Comparison of ENCODE assay signal across 33 mouse cellular contexts in the genomic region with DNA sequence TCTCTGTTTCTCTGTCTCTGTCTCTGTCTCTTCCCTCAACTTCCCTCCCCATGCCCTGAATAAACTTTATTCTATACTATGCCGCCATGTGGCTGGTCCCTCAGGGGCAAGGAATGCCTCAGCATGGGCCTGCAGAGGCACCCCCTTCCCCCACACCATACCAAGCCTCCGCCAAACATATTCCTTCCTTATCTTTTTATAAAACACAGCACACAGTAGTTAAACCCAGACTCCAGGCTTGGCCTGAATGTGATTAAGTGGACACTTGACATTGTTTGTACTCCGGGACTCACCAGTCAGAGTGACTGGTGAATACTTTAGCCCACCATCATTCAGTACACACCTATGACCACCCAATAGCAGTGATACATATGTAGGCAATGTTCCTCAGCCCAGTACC.
"Had no signal": no experiment of that assay in that cellular context is flagged by ENCODE, and none has a peak within 500 bp of the region (broad histone marks: within the 10 kb centered on the region; RNA-seq: fewer than 3 reads in every experiment).

No protein-coding gene starts in this region.

- DNase-seq: left cerebral cortex, postnatal 4 days; liver; liver, embryonic 13.5 days; liver, postnatal 0 days; lung, adult 18-20 months; lung, adult 2 months; lung, embryonic 14.5 days; lung, postnatal 10 days; lung, postnatal 14 days; lung, postnatal 36 days; lung, postnatal 4 days; midbrain, embryonic 14.5 days had no signal

- H3K9me3 ChIP-seq: limb, embryonic 10.5 days; limb, embryonic 12.5 days; limb, embryonic 13.5 days; limb, embryonic 15.5 days; liver, embryonic 12.5 days; liver, embryonic 13.5 days; liver, embryonic 15.5 days; lung, embryonic 15.5 days; megakaryocyte, embryonic 14.5 days; midbrain, embryonic 10.5 days; midbrain, embryonic 12.5 days; midbrain, embryonic 13.5 days; midbrain, embryonic 15.5 days; neural tube, embryonic 12.5 days; neural tube, embryonic 13.5 days had no signal

- H3K4me2 ChIP-seq: limb, embryonic 12.5 days; limb, embryonic 13.5 days; limb, embryonic 15.5 days; liver, embryonic 11.5 days; liver, embryonic 12.5 days; liver, embryonic 13.5 days; liver, embryonic 15.5 days; lung, embryonic 14.5 days; lung, embryonic 15.5 days; midbrain, embryonic 11.5 days; midbrain, embryonic 12.5 days; midbrain, embryonic 13.5 days; midbrain, embryonic 15.5 days; neural tube, embryonic 12.5 days; neural tube, embryonic 13.5 days had no signal

- H3K27me3 ChIP-seq: liver, embryonic 12.5 days; liver, embryonic 13.5 days; liver, embryonic 15.5 days; lung, embryonic 15.5 days; midbrain, embryonic 12.5 days; midbrain, embryonic 13.5 days; midbrain, embryonic 15.5 days; neural tube, embryonic 12.5 days; neural tube, embryonic 13.5 days had no signal

- ATAC-seq: liver, embryonic 12.5 days; liver, postnatal 0 days; lung, postnatal 0 days; midbrain, embryonic 13.5 days; midbrain, embryonic 15.5 days; midbrain, embryonic 16.5 days had no signal

- H3K4me3 ChIP-seq: limb, embryonic 10.5 days; limb, embryonic 12.5 days; limb, embryonic 13.5 days; limb, embryonic 15.5 days; liver, embryonic 12.5 days; liver, embryonic 13.5 days; liver, embryonic 15.5 days; lung, embryonic 15.5 days; megakaryocyte, embryonic 14.5 days; midbrain, embryonic 10.5 days; midbrain, embryonic 12.5 days; midbrain, embryonic 13.5 days; midbrain, embryonic 15.5 days; myocyte; neural tube, embryonic 12.5 days; neural tube, embryonic 13.5 days had no signal

- H3K4me1 ChIP-seq: liver, embryonic 12.5 days; liver, embryonic 13.5 days; liver, embryonic 15.5 days; megakaryocyte, embryonic 14.5 days; midbrain, embryonic 10.5 days; midbrain, embryonic 15.5 days; neural tube, embryonic 12.5 days had no signal

- H3K9ac ChIP-seq: limb, embryonic 12.5 days; limb, embryonic 13.5 days; limb, embryonic 15.5 days; liver, embryonic 12.5 days; liver, embryonic 13.5 days; liver, embryonic 14.5 days; liver, embryonic 15.5 days; liver, postnatal 0 days; lung, embryonic 14.5 days; lung, embryonic 15.5 days; midbrain, embryonic 12.5 days; midbrain, embryonic 13.5 days; midbrain, embryonic 15.5 days; neural tube, embryonic 12.5 days; neural tube, embryonic 13.5 days had no signal

- H3K27ac ChIP-seq: limb, embryonic 10.5 days; limb, embryonic 12.5 days; limb, embryonic 13.5 days; limb, embryonic 15.5 days; liver, embryonic 12.5 days; liver, embryonic 13.5 days; liver, embryonic 14.5 days; liver, embryonic 15.5 days; lung, embryonic 15.5 days; macrophage; midbrain, embryonic 10.5 days; midbrain, embryonic 12.5 days; midbrain, embryonic 13.5 days; midbrain, embryonic 15.5 days; neural tube, embryonic 12.5 days; neural tube, embryonic 13.5 days had no signal

- H3K36me3 ChIP-seq: limb, embryonic 10.5 days; limb, embryonic 12.5 days; limb, embryonic 13.5 days; limb, embryonic 15.5 days; liver, embryonic 12.5 days; liver, embryonic 13.5 days; liver, embryonic 15.5 days; lung, embryonic 15.5 days; midbrain, embryonic 10.5 days; midbrain, embryonic 12.5 days; midbrain, embryonic 13.5 days; midbrain, embryonic 15.5 days; neural tube, embryonic 12.5 days; neural tube, embryonic 13.5 days had no signal
